Mouse (Mus musculus) cerebellum, adult 2 months (tissue): ENCODE data around the gene Tmem205. TPM values are rescaled to one million over a fixed set of nuclear protein-coding genes. Genes with fewer than 3 reads are reported as not detected.

Experiments used
- DNase-seq, 2 experiments: peaks; one replicate each; pipeline ENCODE4 v3.0.0; 2021
- H3K27ac ChIP-seq: fragments of 200-500 bp; 2 replicates; pipeline ENCODE4 v1.5.1; 2012; ENCODE audit warnings: low read length, control low read depth, inconsistent platforms; ENCODE audit not compliant: insufficient read depth
- H3K27me3 ChIP-seq: fragments of 200-500 bp; 2 replicates; pipeline ENCODE4 v1.6.1; 2012; ENCODE audit warnings: inconsistent platforms, mild to moderate bottlenecking, low read length, moderate library complexity; ENCODE audit not compliant: control insufficient read depth, insufficient read depth
- H3K4me1 ChIP-seq: fragments of 200-500 bp; 2 replicates; pipeline ENCODE4 v1.6.1; 2011; ENCODE audit warnings: low read length; ENCODE audit not compliant: control insufficient read depth, insufficient read depth
- H3K4me3 ChIP-seq: fragments of 200-500 bp; replicated peaks from 2 replicates; pipeline ENCODE3; 2011; ENCODE audit warnings: mild to moderate bottlenecking, low read depth, low read length, control low read depth; ENCODE audit not compliant: insufficient read depth
- CTCF ChIP-seq: fragments of 200-500 bp; IDR thresholded peaks from 2 replicates; pipeline ENCODE4 v1.5.1; 2011; ENCODE audit warnings: low read depth, mild to moderate bottlenecking, control low read depth, low read length, moderate library complexity, borderline replicate concordance; ENCODE audit not compliant: insufficient read depth
- POLR2A ChIP-seq: fragments of 200-500 bp; IDR thresholded peaks from 2 replicates; pipeline ENCODE4 v1.6.1; 2011; ENCODE audit warnings: low read length, control low read depth, borderline replicate concordance; ENCODE audit not compliant: insufficient read depth
- WGBS: fragments of 180-500 bp; shearing (Covaris S2); methylation state at CpG from one replicate; pipeline ENCODE4 v1.1.7; 2018; 5-methylcytosine and 5-hydroxymethylcytosine counted together
- polyA plus RNA-seq: library from polyadenylated mRNA; depleted of rRNA; stranded (reverse); fragments of >200 nt; gene quantifications from 2 replicates; pipeline ENCODE4 v1.2.3, GENCODE M21; 2012

Tmem205 gene
- polyA plus RNA-seq, 1 experiment = 62.5 TPM

GRCm38 (mm10) chr9:21951977-21952376 is 24.6 kb upstream of the Tmem205 start:
- Histone ChIP-seq H3K4me1 (no peaks in the 10 kb centered on the region), H3K4me3 (no peak overlapping the region), H3K27ac (no peak overlapping the region), H3K27me3 (no peaks in the 10 kb centered on the region)
- WGBS = 83% methylated on average over 3 of the region's 3 CpGs
- no peak for DNase-seq
- TF ChIP-seq POLR2A (no peak), CTCF (peak; percentile 34; the same call in 1 of the 2 replicates)

GRCm38 (mm10) chr9:21950322-21950721 is 23.0 kb upstream of the Tmem205 start:
- 24% methylated on average over 11 of the region's 11 CpGs for WGBS
- Histone ChIP-seq H3K4me3 (no peak overlapping the region), H3K4me1 (no peaks in the 10 kb centered on the region), H3K27ac (no peak overlapping the region), H3K27me3 (no peaks in the 10 kb centered on the region)
- no peak for TF ChIP-seq CTCF
- TF ChIP-seq POLR2A = no peak
- no peak for DNase-seq

- no peak overlapping the region for H3K4me3 ChIP-seq
- 0 out of 2 replicates have a peak, but pooled peaks cover 3% of the 10 kb centered on the region for H3K4me1 ChIP-seq
- 41% methylated on average over 6 of the region's 6 CpGs for WGBS
- TF ChIP-seq CTCF (no peak), POLR2A (no peak)
- no peaks in the 10 kb centered on the region for H3K27me3 ChIP-seq
- no peak overlapping the region for H3K27ac ChIP-seq
- no peak for DNase-seq
Observed at GRCm38 (mm10) chr9:21948790-21949189, 21.4 kb upstream of the Tmem205 start.

GRCm38 (mm10) chr9:21948146-21948545 is 20.8 kb upstream of the Tmem205 start:
- no peaks in the 10 kb centered on the region for H3K27me3 ChIP-seq
- 0 out of 2 replicates have a peak, but pooled peaks cover 3% of the 10 kb centered on the region for H3K4me1 ChIP-seq
- no peak overlapping the region for H3K27ac ChIP-seq
- DNase-seq = no peak
- TF ChIP-seq CTCF (no peak), POLR2A (no peak)
- H3K4me3 ChIP-seq = no peak overlapping the region
- 49% methylated on average over 8 of the region's 8 CpGs for WGBS

- 0 out of 2 replicates have a peak, but pooled peaks cover 3% of the 10 kb centered on the region for H3K4me1 ChIP-seq
- DNase-seq = no peak
- H3K4me3 ChIP-seq = no peak overlapping the region
- 39% methylated on average over 28 of the region's 28 CpGs for WGBS
- TF ChIP-seq POLR2A (no peak), CTCF (no peak)
- no peak overlapping the region for H3K27ac ChIP-seq
- H3K27me3 ChIP-seq = no peaks in the 10 kb centered on the region
Observed at GRCm38 (mm10) chr9:21947540-21948130, 20.3 kb upstream of the Tmem205 start.

GRCm38 (mm10) chr9:21944267-21944666 is 16.9 kb upstream of the Tmem205 start:
- no peak overlapping the region for H3K27ac ChIP-seq
- H3K4me3 ChIP-seq = no peak overlapping the region
- 35% methylated on average over 23 of the region's 23 CpGs for WGBS
- DNase-seq = peak in 1 of 2 experiments; percentile 20
- H3K4me1 ChIP-seq = 0 out of 2 replicates have a peak, but pooled peaks cover 3% of the 10 kb centered on the region
- no peak for TF ChIP-seq POLR2A
- no peak for TF ChIP-seq CTCF
- H3K27me3 ChIP-seq = no peaks in the 10 kb centered on the region

GRCm38 (mm10) chr9:21943638-21944037 is 16.3 kb upstream of the Tmem205 start:
- WGBS = 64% methylated on average over 12 of the region's 12 CpGs
- no peak for DNase-seq
- TF ChIP-seq POLR2A (no peak), CTCF (no peak)
- Histone ChIP-seq H3K27ac (no peak overlapping the region), H3K4me1 (0 out of 2 replicates have a peak, but pooled peaks cover 3% of the 10 kb centered on the region), H3K27me3 (no peaks in the 10 kb centered on the region), H3K4me3 (no peak overlapping the region)

GRCm38 (mm10) chr9:21943046-21943445 is 15.7 kb upstream of the Tmem205 start:
- H3K4me3 ChIP-seq = no peak overlapping the region
- WGBS = 77% methylated on average over 12 of the region's 12 CpGs
- H3K4me1 ChIP-seq = peaks cover 9% of the 10 kb centered on the region
- H3K27ac ChIP-seq = no peak overlapping the region
- H3K27me3 ChIP-seq = no peaks in the 10 kb centered on the region
- TF ChIP-seq POLR2A (no peak), CTCF (no peak)
- DNase-seq = no peak
